Mouse (Mus musculus): ENCODE measurements around the gene Slc2a2. TPM values are rescaled to one million over a fixed set of nuclear protein-coding genes. Genes with fewer than 3 reads are reported as not detected.

The Slc2a2 gene
- total RNA-seq, 2 experiments from 2014 or later, result not detected

Other genes with a start within 250 kb of the Slc2a2 start
- 3.5 and 6.3 TPM in 2 replicates for gene Eif5a2, start 83.4 kb downstream of the Slc2a2 start, total RNA-seq (2015; ENCODE audit: low replicate concordance)
- 7.1 and 7.7 TPM in 2 replicates for gene Eif5a2, start 83.4 kb downstream of the Slc2a2 start, total RNA-seq (2017; ENCODE audit: low replicate concordance)
- 204 and 221 TPM in 2 replicates for gene Rpl22l1, start 107.5 kb downstream of the Slc2a2 start, total RNA-seq (2015; ENCODE audit: low replicate concordance)
- gene Rpl22l1, start 107.5 kb downstream of the Slc2a2 start, total RNA-seq (2017; ENCODE audit: low replicate concordance), result 28.6 and 67.2 TPM in 2 replicates
- not detected in 2 replicates for gene Gm1527, start 194.7 kb downstream of the Slc2a2 start, total RNA-seq (2015; ENCODE audit: low replicate concordance)
- gene Gm1527, start 194.7 kb downstream of the Slc2a2 start, total RNA-seq (2017; ENCODE audit: low replicate concordance), result not detected in 2 replicates

Data from erythroblast, adult 5-6 weeks (primary cell).